Mouse (Mus musculus) embryonic facial prominence, embryonic 10.5 days (tissue): ENCODE data around the gene Sult6b2. TPM values are rescaled to one million over a fixed set of nuclear protein-coding genes. Genes with fewer than 3 reads are reported as not detected.
A peak's percentile ranks its signal among the peaks of the same experiment; 100 is the strongest.

Source experiments
- DNase-seq: peaks from one replicate; pipeline ENCODE4 v3.0.0-alpha.2; 2017; ENCODE audit warnings: low spot score
- H3K27ac ChIP-seq: fragments of 300-500 bp; sonication (generic); replicated peaks from 2 replicates; pipeline ENCODE4 v1.5.1; 2016; ENCODE audit warnings: mild to moderate bottlenecking
- H3K27me3 ChIP-seq: fragments of 300-500 bp; sonication (generic); replicated peaks from 2 replicates; pipeline ENCODE4 v1.6.1; 2016; ENCODE audit warnings: low read depth, mild to moderate bottlenecking; ENCODE audit not compliant: poor library complexity, severe bottlenecking
- H3K36me3 ChIP-seq: fragments of 300-500 bp; sonication (generic); replicated peaks from 2 replicates; pipeline ENCODE4 v1.6.1; 2016; ENCODE audit warnings: mild to moderate bottlenecking, moderate library complexity
- H3K4me1 ChIP-seq: fragments of 300-500 bp; sonication (generic); 2 replicates; pipeline ENCODE4 v1.6.1; 2016
- H3K4me3 ChIP-seq: fragments of 300-500 bp; sonication (generic); 2 replicates; pipeline ENCODE4 v1.5.1; 2016; ENCODE audit warnings: mild to moderate bottlenecking, moderate library complexity
- H3K9me3 ChIP-seq: fragments of 300-500 bp; sonication (generic); 2 replicates; pipeline ENCODE4 v1.6.1; 2016; ENCODE audit warnings: mild to moderate bottlenecking
- WGBS: fragments of 180-500 bp; shearing (Covaris S2); methylation state at CpG from one replicate; pipeline ENCODE4 v1.1.7; 2016; 5-methylcytosine and 5-hydroxymethylcytosine counted together
- polyA plus RNA-seq: library from polyadenylated mRNA; unstranded; fragments of >200 nt; fragmentation: Nextera tagmentation; extraction: Ambion mirVana; gene quantifications from 2 replicates; pipeline ENCODE4 v1.2.1, GENCODE M21; 2016

The Sult6b2 gene
- polyA plus RNA-seq, 1 experiment from 2014 or later: not detected

- Histone ChIP-seq H3K9me3 (no peaks in the 10 kb centered on the region), H3K36me3 (no peaks in the 10 kb centered on the region), H3K4me3 (no peak overlapping the region), H3K27ac (no peak overlapping the region), H3K27me3 (no peaks in the 10 kb centered on the region), H3K4me1 (peaks cover 7% of the 10 kb centered on the region)
- no peak for DNase-seq
- 52% methylated on average over 8 of the region's 8 CpGs for WGBS
Observed at GRCm38 (mm10) chr6:142831243-142831642, 26.9 kb upstream of the Sult6b2 start.

- no peak overlapping the region for H3K4me3 ChIP-seq
- no peaks in the 10 kb centered on the region for H3K36me3 ChIP-seq
- DNase-seq: no peak
- H3K27ac ChIP-seq: no peak overlapping the region
- H3K27me3 ChIP-seq: no peaks in the 10 kb centered on the region
- H3K4me1 ChIP-seq: 0 out of 2 replicates have a peak, but pooled peaks cover 3% of the 10 kb centered on the region
- no peaks in the 10 kb centered on the region for H3K9me3 ChIP-seq
- WGBS: 90% methylated on average over 3 of the region's 3 CpGs
Observed at GRCm38 (mm10) chr6:142830221-142830620, 25.9 kb upstream of the Sult6b2 start.

DNA sequence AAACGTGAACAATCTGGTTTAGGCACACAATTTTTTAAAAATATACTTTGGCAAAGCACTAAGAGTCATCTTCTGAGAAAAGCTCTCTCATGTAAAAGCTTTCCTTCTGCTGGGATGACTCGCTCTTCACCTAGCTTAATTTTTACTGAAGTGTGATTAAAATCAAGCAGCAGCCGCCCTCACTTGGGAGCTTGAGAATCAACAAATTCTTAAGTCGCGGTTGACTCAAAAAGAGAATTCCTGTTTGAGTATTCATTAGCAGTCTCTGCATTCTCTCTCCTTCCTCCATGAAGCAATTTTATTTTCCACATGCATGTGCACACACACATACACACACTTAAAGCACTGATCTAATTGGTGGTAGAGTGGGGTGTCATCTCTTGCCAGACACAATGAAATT lies 21.1 kb upstream of the Sult6b2 start:
- Histone ChIP-seq H3K4me1 (no peaks in the 10 kb centered on the region), H3K27me3 (no peaks in the 10 kb centered on the region), H3K4me3 (no peak overlapping the region), H3K27ac (no peak overlapping the region), H3K36me3 (no peaks in the 10 kb centered on the region), H3K9me3 (no peaks in the 10 kb centered on the region)
- DNase-seq: no peak
- WGBS: 90% methylated on average over 5 of the region's 5 CpGs

DNA sequence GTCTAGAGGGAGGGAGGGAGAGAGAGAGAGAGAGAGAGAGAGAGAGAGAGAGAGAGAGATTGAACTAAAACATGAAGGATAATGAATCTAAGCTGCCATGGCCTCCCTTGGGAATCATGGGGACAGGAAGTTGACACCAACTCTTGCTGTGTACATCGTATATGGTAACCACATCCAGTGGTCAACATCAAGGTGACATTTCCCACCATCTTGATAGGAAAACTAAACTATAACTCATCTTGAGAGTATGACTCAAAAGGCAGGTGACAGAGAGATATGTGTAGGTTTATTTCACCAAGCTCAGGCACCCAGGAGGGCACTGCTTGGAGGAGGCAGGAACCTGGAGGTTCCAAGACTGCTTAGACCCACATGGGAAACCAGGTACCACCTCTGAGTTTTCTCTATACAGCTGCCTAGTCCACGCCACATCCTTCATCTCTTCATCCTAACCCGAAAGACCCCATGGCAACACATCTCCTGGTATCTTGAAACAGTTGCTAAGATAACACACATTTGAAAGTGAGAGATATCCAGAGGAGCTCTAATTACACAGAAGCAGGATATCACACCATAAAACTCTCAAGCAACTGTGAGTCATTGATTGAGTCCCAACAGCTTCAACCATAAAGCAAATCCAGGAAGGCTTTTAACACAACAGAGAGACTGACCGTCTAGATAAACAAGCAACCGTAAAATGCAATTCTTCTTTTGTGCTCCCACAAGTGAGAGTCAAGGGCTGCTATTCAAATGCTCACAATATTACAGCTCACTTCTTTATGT lies 18.9 kb upstream of the Sult6b2 start:
- H3K27ac ChIP-seq: no peak overlapping the region
- H3K4me1 ChIP-seq: no peaks in the 10 kb centered on the region
- DNase-seq: no peak
- H3K4me3 ChIP-seq: no peak overlapping the region
- H3K36me3 ChIP-seq: no peaks in the 10 kb centered on the region
- 87% methylated on average over 5 of the region's 5 CpGs for WGBS
- no peaks in the 10 kb centered on the region for H3K9me3 ChIP-seq
- H3K27me3 ChIP-seq: no peaks in the 10 kb centered on the region

DNA sequence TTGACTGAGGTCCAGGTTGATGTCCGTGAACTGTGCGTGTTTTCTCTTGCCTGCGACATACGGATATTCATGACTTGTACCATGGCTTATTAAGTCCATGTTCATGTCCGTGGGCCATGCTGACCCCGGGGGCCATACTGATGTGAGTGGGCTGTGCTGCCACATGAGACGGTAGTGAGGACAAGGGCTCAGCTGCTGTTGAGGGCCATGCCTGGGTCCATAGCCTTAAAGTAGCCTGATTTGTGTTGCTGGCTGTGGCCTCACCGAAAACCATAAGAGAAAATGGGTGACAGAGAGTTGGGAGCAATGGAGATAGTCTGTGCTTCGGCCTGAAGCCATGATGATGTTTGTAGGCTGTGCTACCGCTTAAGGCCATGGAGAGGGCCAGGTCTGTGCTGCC lies 14.0 kb upstream of the Sult6b2 start:
- Histone ChIP-seq H3K9me3 (no peaks in the 10 kb centered on the region), H3K27ac (no peak overlapping the region), H3K4me1 (0 out of 2 replicates have a peak, but pooled peaks cover 5% of the 10 kb centered on the region), H3K4me3 (no peak overlapping the region), H3K36me3 (no peaks in the 10 kb centered on the region), H3K27me3 (peaks cover 6% of the 10 kb centered on the region)
- no peak for DNase-seq
- WGBS: 95% methylated on average over 10 of the region's 10 CpGs

GRCm38 (mm10) chr6:142815513-142815912 lies 11.2 kb upstream of the Sult6b2 start:
- WGBS: 81% methylated on average over 3 of the region's 3 CpGs
- Histone ChIP-seq H3K27me3 (peaks cover 15% of the 10 kb centered on the region), H3K36me3 (no peaks in the 10 kb centered on the region), H3K4me3 (no peak overlapping the region), H3K4me1 (0 out of 2 replicates have a peak, but pooled peaks cover 5% of the 10 kb centered on the region), H3K27ac (no peak overlapping the region), H3K9me3 (no peaks in the 10 kb centered on the region)
- DNase-seq: no peak

DNA sequence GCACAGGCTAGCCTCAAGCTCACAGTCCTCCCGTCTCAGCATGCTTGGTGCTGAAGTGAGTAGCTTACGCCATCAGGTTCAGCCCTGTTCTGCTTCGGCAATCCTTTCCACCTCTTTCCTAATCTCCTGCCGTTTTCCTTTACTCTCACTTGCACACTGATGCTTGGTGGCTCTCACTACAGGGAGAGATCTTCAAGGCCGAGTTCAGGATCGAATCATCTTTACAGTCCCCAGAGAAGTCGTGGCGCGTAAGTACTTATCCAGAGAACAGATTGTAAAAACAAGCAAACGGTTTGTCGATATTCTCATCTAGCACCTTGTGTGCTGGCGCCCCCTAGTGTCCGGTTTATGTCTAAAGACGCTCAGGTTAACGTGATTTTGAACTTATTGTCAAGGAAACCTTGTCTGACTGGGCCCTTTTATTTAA lies 10.2 kb upstream of the Sult6b2 start:
- 5% methylated on average over 15 of the region's 15 CpGs for WGBS
- 0 out of 2 replicates have a peak, but pooled peaks cover 5% of the 10 kb centered on the region for H3K4me1 ChIP-seq
- peak overlapping the region; percentile 52; the same call in 1 of the 2 replicates for H3K27ac ChIP-seq

DNA sequence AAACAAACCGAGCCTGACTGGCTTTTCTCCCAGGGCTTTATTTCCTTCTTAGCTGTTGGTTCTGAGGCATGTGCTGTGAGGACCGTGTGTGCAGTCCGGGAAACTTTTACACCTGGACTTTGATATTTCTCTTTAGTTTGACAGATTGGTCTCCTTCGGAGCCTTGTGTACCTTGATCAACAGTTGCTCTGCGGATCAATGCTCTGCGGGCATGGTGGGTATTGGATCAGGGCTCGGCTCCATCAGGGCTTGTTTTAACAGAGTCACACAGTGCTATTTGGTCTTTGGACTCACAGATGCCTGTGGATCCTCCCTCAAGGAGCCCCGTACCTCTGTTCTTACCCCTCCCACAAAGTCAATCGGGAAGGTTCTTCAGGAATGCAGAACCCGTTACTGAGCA lies 9.7 kb upstream of the Sult6b2 start:
- H3K4me1 ChIP-seq: 0 out of 2 replicates have a peak, but pooled peaks cover 5% of the 10 kb centered on the region
- 71% methylated on average over 10 of the region's 10 CpGs for WGBS
- peak overlapping the region; percentile 50 for H3K4me3 ChIP-seq
- H3K9me3 ChIP-seq: no peaks in the 10 kb centered on the region
- peaks cover 15% of the 10 kb centered on the region for H3K27me3 ChIP-seq
- H3K36me3 ChIP-seq: no peaks in the 10 kb centered on the region
- no peak overlapping the region; the same call in 1 of the 2 replicates for H3K27ac ChIP-seq
- DNase-seq: no peak

More for the DNA sequence above, 10.2 kb upstream of the Sult6b2 start:
- Histone ChIP-seq H3K36me3 (no peaks in the 10 kb centered on the region), H3K27me3 (peaks cover 15% of the 10 kb centered on the region), H3K9me3 (no peaks in the 10 kb centered on the region), H3K4me3 (peak overlapping the region; percentile 50)
- peak; percentile 89 for DNase-seq

- Histone ChIP-seq H3K4me3 (no peak overlapping the region), H3K27me3 (peaks cover 15% of the 10 kb centered on the region), H3K4me1 (0 out of 2 replicates have a peak, but pooled peaks cover 5% of the 10 kb centered on the region), H3K36me3 (no peaks in the 10 kb centered on the region), H3K9me3 (no peaks in the 10 kb centered on the region), H3K27ac (no peak overlapping the region)
- no peak for DNase-seq
- 67% methylated on average over 5 of the region's 5 CpGs for WGBS
Observed at GRCm38 (mm10) chr6:142812969-142813368, 8.7 kb upstream of the Sult6b2 start.

DNA sequence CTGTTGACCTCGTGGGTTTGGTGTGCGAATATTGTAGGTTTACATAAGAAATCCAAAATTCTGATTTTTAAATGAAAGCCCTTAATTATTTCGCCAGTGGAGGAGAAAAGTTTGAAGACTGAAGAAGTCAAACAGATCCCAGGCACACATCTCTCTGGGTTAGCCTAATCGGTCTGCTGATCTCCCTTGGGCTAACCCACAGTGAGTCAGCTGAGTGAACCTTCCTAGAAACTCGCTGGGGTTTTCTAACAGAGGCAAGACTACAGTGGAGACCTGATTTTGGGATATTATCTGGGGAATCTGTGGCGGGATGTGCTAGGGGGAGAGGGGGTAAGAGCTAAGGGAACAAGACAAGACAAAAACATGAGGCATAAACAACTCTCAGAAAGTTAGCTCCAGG lies 5.9 kb upstream of the Sult6b2 start:
- 0 out of 2 replicates have a peak, but pooled peaks cover 5% of the 10 kb centered on the region for H3K4me1 ChIP-seq
- no peak overlapping the region for H3K27ac ChIP-seq
- WGBS: 61% methylated on average over 6 of the region's 6 CpGs
- no peak for DNase-seq
- no peak overlapping the region for H3K4me3 ChIP-seq
- H3K36me3 ChIP-seq: no peaks in the 10 kb centered on the region
- no peaks in the 10 kb centered on the region for H3K9me3 ChIP-seq
- H3K27me3 ChIP-seq: peaks cover 15% of the 10 kb centered on the region

DNA sequence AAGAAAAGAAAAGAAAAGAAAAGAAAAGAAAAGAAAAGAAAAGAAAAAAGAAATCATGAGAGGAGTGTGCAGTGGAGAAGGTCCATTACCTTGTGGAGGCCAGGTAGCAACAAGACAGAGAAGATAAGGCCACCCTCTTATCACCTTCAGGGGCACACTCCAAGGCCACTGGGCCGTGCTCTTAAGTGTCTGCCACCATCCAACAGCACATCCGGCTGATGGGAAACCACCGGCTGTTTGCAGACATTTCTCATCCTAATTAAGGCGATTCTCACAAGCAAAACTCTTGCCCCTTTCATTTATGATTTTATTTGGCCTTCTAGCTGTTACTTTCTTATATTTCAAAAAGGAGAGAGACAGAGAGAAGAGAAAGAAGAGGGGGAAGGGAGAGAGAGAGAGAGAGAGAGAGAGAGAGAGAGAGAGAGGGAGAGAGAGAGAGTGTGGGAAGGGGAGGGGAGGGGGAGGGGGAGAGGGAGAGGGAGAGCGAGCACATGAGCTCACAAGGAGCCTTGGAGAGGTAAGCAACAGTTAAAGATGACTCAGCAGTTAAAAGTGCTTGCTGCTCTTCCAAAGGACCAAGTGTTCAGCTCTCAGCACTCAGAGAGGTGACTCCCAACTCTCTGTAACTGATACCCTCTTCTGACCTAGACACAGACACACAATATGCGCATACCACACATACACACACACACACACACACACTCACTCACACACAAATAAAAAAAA lies 5.2 kb upstream of the Sult6b2 start:
- WGBS: 44% methylated on average over 6 of the region's 6 CpGs
- 0 out of 2 replicates have a peak, but pooled peaks cover 2% of the 10 kb centered on the region for H3K4me1 ChIP-seq
- DNase-seq: no peak
- no peak overlapping the region for H3K27ac ChIP-seq
- peaks cover 15% of the 10 kb centered on the region for H3K27me3 ChIP-seq
- no peaks in the 10 kb centered on the region for H3K36me3 ChIP-seq
- H3K4me3 ChIP-seq: no peak overlapping the region
- no peaks in the 10 kb centered on the region for H3K9me3 ChIP-seq

- WGBS: 78% methylated on average over 4 of the region's 4 CpGs
- no peak for DNase-seq
- H3K4me3 ChIP-seq: no peak overlapping the region
Observed at GRCm38 (mm10) chr6:142806326-142806725, 2.0 kb upstream of the Sult6b2 start.

More at GRCm38 (mm10) chr6:142806326-142806725, 2.0 kb upstream of the Sult6b2 start:
- Histone ChIP-seq H3K27ac (no peak overlapping the region), H3K9me3 (no peaks in the 10 kb centered on the region), H3K27me3 (peaks cover 9% of the 10 kb centered on the region; the same call in 1 of the 2 replicates), H3K4me1 (peaks cover 19% of the 10 kb centered on the region), H3K36me3 (no peaks in the 10 kb centered on the region)
